Mouse (Mus musculus) midbrain, embryonic 10.5 days (tissue): Measurements from ENCODE around the gene Gpr82. TPM values are rescaled to one million over a fixed set of nuclear protein-coding genes. Genes with fewer than 3 reads are reported as not detected.

Experiments
- DNase-seq: peaks from one replicate; pipeline ENCODE4 v3.0.0-alpha.2; 2017; ENCODE audit warnings: low spot score
- H3K27ac ChIP-seq: fragments of 300-500 bp; sonication (generic); replicated peaks from 2 replicates; pipeline ENCODE4 v1.5.1; 2016; ENCODE audit warnings: mild to moderate bottlenecking
- H3K27me3 ChIP-seq: fragments of 300-500 bp; sonication (generic); 2 replicates; pipeline ENCODE4 v1.6.1; 2016; ENCODE audit warnings: low read depth, mild to moderate bottlenecking; ENCODE audit not compliant: poor library complexity, severe bottlenecking
- H3K36me3 ChIP-seq: fragments of 300-500 bp; sonication (generic); 2 replicates; pipeline ENCODE4 v1.6.1; 2016; ENCODE audit warnings: mild to moderate bottlenecking, moderate library complexity
- H3K4me1 ChIP-seq: fragments of 300-500 bp; sonication (generic); 2 replicates; pipeline ENCODE4 v1.6.1; 2016
- H3K4me3 ChIP-seq: fragments of 300-500 bp; sonication (generic); 2 replicates; pipeline ENCODE4 v1.5.1; 2016; ENCODE audit warnings: mild to moderate bottlenecking, moderate library complexity
- H3K9me3 ChIP-seq: fragments of 300-500 bp; sonication (generic); replicated peaks from 2 replicates; pipeline ENCODE4 v1.6.1; 2016; ENCODE audit warnings: mild to moderate bottlenecking
- WGBS: fragments of 180-500 bp; shearing (Covaris S2); methylation state at CpG from one replicate; pipeline ENCODE4 v1.1.7; 2016; 5-methylcytosine and 5-hydroxymethylcytosine counted together
- polyA plus RNA-seq: library from polyadenylated mRNA; unstranded; fragments of >200 nt; fragmentation: Nextera tagmentation; extraction: Ambion mirVana; gene quantifications from 2 replicates; pipeline ENCODE4 v1.2.1, GENCODE M21; 2016

Gpr82 gene
- polyA plus RNA-seq, 1 experiment from 2014 or later: 0.31 TPM

DNA sequence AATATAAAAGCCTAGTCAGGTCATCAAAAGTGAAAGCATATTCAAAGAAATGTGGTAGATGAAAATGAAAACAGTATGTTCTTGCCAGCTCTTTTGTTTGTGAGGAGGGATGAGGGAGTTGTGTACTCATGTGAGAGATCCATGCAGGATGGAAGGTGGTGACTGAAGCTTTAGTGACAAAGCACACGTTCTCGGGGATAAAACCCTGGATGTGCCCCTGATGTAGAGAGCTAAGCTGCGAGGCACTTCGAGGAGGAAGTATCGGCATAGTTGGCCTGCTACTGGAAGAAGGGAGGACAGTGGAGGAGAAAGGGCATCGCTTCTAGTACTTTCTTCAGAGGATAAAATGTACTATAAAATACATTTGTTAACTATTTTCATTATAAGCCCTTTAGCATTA, 5.3 kb upstream of the Gpr82 start:
- H3K36me3 ChIP-seq: no peaks in the 10 kb centered on the region
- DNase-seq: no peak
- WGBS: 89% methylated on average over 6 of the region's 6 CpGs
- H3K27me3 ChIP-seq: peaks cover 14% of the 10 kb centered on the region; the same call in 1 of the 2 replicates
- H3K27ac ChIP-seq: no peak overlapping the region
- no peaks in the 10 kb centered on the region for H3K4me1 ChIP-seq
- no peaks in the 10 kb centered on the region for H3K9me3 ChIP-seq
- no peak overlapping the region for H3K4me3 ChIP-seq

DNA sequence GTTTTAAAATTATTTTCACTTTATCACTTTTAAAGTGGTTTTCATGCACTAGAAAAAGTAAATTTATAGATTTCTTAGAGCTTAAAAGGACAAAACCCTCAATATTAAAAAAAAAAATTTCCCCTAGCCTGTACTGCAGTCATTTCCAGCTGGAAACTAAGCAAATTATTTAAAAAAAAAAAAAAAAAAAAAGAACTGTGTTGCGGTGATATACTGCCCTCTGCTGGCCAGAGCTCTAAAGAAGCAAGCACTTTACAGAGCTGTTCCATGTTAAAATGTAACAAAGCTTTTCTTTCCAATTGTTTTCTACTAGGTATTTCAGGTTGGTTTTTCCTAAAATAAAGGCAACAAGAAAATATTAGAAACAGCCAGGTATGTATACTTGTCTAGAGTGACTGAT, 4.4 kb upstream of the Gpr82 start:
- Histone ChIP-seq H3K4me3 (no peak overlapping the region), H3K4me1 (no peaks in the 10 kb centered on the region), H3K36me3 (no peaks in the 10 kb centered on the region), H3K27ac (no peak overlapping the region), H3K9me3 (no peaks in the 10 kb centered on the region), H3K27me3 (peaks cover 14% of the 10 kb centered on the region; the same call in 1 of the 2 replicates)
- DNase-seq: no peak
- 8% methylated on average over 1 of the region's 1 CpGs for WGBS

DNA sequence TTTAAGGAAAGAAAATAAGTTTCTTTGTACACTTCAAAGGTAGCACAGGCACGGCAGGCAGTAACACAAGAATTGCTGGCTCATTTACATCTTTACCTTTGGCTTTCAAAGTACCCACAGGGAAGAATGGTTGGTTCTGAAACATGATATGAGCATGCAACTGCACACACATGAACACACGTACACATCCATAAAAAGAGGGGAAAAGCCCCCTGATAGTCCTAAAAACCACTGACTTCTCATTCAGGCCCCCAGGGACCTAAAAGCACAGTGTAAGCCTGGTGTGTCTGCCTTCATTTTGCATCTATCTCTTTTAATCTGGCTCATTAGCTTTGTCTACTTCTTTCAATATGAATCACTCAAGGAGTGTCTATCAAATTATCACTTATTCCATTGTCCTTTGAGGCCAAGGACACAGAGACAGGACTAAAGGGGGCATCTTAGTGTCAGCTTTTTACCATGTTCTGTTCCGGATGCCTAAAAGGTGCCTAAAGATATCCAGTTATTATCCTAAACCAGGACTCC, 2.5 kb upstream of the Gpr82 start:
- 79% methylated on average over 3 of the region's 3 CpGs for WGBS
- Histone ChIP-seq H3K27me3 (peaks cover 7% of the 10 kb centered on the region; the same call in 1 of the 2 replicates), H3K4me3 (no peak overlapping the region), H3K4me1 (no peaks in the 10 kb centered on the region), H3K27ac (no peak overlapping the region), H3K36me3 (no peaks in the 10 kb centered on the region), H3K9me3 (no peaks in the 10 kb centered on the region)
- no peak for DNase-seq

DNA sequence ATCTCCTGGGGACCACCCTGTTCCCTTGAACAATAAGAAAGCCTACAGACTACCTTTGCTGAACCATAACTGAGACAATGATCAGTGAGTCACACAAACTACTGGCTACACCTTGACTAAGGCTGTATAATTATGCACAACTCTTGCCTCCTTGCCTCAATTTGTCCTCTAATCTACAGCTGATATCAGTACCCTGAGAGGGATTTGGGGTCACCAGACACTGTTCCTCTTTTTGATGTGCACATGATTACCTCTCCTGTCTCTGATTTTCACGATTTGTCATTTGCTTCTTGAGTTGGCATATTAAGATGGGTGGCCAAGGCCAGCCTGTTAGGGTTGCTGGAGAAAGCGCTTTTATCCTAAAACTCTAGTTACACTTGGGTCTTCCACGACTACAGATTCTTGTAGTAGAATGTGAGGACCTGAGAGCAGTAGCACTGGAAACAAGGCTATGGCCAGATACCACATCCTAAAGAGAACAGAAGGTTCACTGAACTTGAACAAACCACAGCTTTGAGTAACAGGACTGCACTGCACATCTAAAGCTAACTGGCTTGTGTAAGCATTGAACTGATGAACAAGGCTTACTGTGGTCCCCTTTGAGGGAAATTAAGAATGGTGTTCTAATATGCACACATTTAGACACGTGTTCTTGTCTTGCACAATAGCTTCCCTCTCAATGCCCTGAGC, 1.8 kb upstream of the Gpr82 start:
- no peaks in the 10 kb centered on the region for H3K36me3 ChIP-seq
- 78% methylated on average over 4 of the region's 4 CpGs for WGBS
- H3K27me3 ChIP-seq: peaks cover 7% of the 10 kb centered on the region; the same call in 1 of the 2 replicates
- no peak for DNase-seq
- H3K9me3 ChIP-seq: no peaks in the 10 kb centered on the region
- no peaks in the 10 kb centered on the region for H3K4me1 ChIP-seq
- no peak overlapping the region for H3K27ac ChIP-seq
- H3K4me3 ChIP-seq: no peak overlapping the region

DNA sequence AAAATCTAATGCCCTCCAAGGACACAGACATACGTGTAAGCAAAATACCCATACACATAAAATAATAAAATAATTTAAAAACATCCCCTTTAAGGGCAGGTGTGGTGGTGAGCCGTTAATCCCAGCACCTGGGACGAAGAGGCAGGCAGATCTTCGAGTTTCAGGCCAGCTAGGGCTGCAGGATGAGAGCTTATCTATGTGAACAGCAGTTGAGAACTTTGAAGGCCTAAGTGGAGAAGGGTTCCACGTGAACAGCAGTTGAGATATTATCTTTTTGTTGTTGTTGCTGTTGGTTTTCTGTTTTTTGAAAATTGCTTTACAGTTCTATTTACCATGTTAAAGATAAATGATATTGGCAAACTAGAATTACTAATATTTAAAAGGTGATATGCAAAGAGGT, 7.7 kb downstream of the Gpr82 start:
- H3K4me1 ChIP-seq: no peaks in the 10 kb centered on the region
- WGBS: 85% methylated on average over 5 of the region's 5 CpGs
- DNase-seq: no peak
- H3K27me3 ChIP-seq: no peaks in the 10 kb centered on the region; the same call in 1 of the 2 replicates
- H3K9me3 ChIP-seq: no peaks in the 10 kb centered on the region
- no peak overlapping the region for H3K27ac ChIP-seq
- H3K36me3 ChIP-seq: no peaks in the 10 kb centered on the region
- H3K4me3 ChIP-seq: no peak overlapping the region

DNA sequence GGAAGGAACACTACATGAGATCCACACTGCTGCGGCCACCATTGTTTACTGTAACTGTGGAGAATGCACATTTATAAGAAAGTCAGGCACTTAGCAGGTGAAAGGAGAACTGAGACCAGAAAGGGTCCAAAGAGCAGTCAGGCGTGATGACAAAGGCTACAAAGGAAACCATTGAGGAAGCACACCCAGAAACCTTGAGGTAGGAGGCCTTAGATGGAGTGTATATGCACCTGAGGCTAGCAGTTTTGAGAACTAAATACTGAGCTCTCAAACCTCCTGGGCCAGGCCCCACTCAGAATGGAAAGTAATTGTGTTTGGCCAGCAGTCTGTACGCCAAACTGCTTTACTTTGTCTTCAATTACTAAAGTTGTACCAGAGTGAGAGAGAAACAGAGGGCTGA, 9.2 kb downstream of the Gpr82 start:
- Histone ChIP-seq H3K36me3 (no peaks in the 10 kb centered on the region), H3K4me1 (no peaks in the 10 kb centered on the region), H3K27me3 (no peaks in the 10 kb centered on the region; the same call in 1 of the 2 replicates), H3K4me3 (no peak overlapping the region), H3K9me3 (no peaks in the 10 kb centered on the region), H3K27ac (no peak overlapping the region)
- 75% methylated on average over 3 of the region's 3 CpGs for WGBS
- no peak for DNase-seq

DNA sequence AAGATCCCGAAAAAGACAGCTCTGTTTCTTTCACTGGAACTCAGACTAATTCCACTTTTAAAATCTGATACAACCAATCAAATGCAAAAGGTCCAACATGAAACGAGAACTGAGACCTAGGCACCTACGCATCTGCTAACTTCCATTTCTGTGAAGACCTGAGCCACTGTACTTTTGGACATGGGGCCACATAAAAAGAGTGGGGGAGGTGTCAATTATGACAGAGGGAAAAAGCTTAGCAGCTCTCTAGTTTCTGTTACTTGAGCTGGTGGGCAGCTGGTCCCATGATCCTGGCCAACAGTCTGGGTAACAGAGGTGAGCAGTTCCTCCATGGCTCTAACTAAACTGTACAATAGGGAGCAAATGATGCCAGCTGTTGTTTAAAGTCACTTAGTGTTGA, 11.8 kb downstream of the Gpr82 start:
- 91% methylated on average over 3 of the region's 3 CpGs for WGBS
- H3K36me3 ChIP-seq: no peaks in the 10 kb centered on the region
- H3K9me3 ChIP-seq: no peaks in the 10 kb centered on the region
- H3K4me3 ChIP-seq: no peak overlapping the region
- H3K27me3 ChIP-seq: no peaks in the 10 kb centered on the region
- no peaks in the 10 kb centered on the region for H3K4me1 ChIP-seq
- DNase-seq: no peak
- H3K27ac ChIP-seq: no peak overlapping the region

DNA sequence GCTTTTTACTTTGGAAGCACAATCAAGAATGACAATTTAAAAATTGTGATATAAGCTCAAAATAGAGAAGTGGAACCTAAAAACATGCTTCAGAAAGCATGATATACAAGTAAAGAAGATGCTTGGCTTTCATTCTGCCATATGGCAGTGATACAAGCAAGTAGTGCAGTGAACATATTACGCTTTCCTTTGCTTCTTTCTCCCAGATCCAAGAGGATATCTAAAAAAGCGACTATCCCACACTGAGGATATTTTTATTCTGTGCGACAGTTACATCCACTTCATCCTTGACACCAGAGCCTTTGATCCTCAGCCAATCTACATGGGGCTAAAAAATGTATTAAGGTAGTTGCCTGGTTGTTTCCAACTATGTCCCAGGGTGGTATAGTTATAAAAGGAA, 20.6 kb downstream of the Gpr82 start:
- H3K9me3 ChIP-seq: no peaks in the 10 kb centered on the region
- H3K4me3 ChIP-seq: no peak overlapping the region
- no peak for DNase-seq
- H3K36me3 ChIP-seq: no peaks in the 10 kb centered on the region
- WGBS: 93% methylated on average over 3 of the region's 3 CpGs
- no peaks in the 10 kb centered on the region for H3K27me3 ChIP-seq
- no peaks in the 10 kb centered on the region for H3K4me1 ChIP-seq
- no peak overlapping the region for H3K27ac ChIP-seq

DNA sequence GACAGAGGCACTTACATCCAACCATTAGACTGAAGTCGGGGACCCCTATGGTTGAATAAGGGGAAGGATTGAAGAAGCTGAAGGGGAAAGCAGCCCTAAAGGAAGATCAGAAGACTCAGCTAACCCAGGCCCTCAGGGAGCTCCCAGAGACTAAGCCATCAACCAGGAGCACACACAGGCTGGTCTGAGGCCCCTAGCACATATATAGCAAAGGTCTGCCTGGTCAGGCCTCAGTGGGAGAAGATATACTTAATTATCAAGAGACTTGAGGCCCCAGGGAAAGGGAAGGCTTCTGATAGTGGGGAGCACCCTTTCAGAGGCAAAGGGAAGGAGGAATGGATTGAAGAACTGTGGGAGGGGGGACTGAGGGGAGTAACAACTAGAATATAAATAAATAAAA, 25.4 kb downstream of the Gpr82 start:
- H3K27ac ChIP-seq: no peak overlapping the region
- no peaks in the 10 kb centered on the region for H3K9me3 ChIP-seq
- DNase-seq: no peak
- H3K27me3 ChIP-seq: no peaks in the 10 kb centered on the region; the same call in 1 of the 2 replicates
- H3K36me3 ChIP-seq: no peaks in the 10 kb centered on the region
- 83% methylated on average over 1 of the region's 1 CpGs for WGBS
- no peak overlapping the region for H3K4me3 ChIP-seq
- 0 out of 2 replicates have a peak, but pooled peaks cover 4% of the 10 kb centered on the region for H3K4me1 ChIP-seq

DNA sequence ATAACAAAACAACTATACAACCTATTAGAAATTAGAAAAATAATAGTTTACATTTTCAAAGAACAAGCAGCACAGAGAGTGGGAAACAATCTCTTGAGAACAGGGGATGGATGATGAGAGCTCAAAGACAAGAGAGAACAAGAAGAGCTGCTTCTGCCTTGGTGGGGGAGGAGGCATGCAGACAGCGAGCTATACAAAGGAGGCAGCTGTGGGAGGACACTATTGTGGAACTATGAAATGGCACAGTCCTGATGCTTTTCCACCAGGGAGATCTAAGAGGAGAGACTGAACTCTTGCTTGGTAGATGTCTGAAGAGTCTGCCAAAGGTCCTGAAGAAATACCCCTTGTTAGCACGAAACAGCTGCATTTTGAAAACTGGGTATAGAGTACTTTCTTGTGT, 27.2 kb downstream of the Gpr82 start:
- H3K27me3 ChIP-seq: no peaks in the 10 kb centered on the region; the same call in 1 of the 2 replicates
- DNase-seq: no peak
- 0 out of 2 replicates have a peak, but pooled peaks cover 4% of the 10 kb centered on the region for H3K4me1 ChIP-seq
- H3K36me3 ChIP-seq: no peaks in the 10 kb centered on the region
- no peak overlapping the region for H3K27ac ChIP-seq
- no peaks in the 10 kb centered on the region for H3K9me3 ChIP-seq
- H3K4me3 ChIP-seq: no peak overlapping the region
- 63% methylated on average over 2 of the region's 2 CpGs for WGBS

DNA sequence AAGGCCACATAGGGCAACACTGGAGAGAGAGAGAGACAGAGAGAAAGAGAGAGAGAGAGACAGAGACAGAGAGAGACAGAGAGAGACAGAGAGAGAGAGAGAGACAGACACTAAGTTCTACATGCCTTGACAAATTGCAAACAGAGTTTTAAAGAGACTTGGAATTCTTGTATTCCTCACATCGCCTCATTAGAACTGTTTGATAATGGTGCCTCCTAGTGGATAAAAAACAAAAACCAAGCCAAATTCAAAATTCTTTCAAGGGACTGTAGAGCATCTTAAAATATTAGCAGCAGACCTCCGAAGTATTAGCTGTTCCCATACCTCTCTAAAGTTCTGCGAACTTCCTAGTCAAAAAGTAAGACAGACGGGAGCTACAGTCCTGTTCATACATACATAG, 30.7 kb downstream of the Gpr82 start:
- H3K27ac ChIP-seq: no peak overlapping the region
- H3K4me3 ChIP-seq: no peak overlapping the region
- 0 out of 2 replicates have a peak, but pooled peaks cover 4% of the 10 kb centered on the region for H3K4me1 ChIP-seq
- 88% methylated on average over 4 of the region's 4 CpGs for WGBS
- H3K27me3 ChIP-seq: no peaks in the 10 kb centered on the region; the same call in 1 of the 2 replicates
- no peaks in the 10 kb centered on the region for H3K9me3 ChIP-seq
- H3K36me3 ChIP-seq: no peaks in the 10 kb centered on the region
- no peak for DNase-seq

DNA sequence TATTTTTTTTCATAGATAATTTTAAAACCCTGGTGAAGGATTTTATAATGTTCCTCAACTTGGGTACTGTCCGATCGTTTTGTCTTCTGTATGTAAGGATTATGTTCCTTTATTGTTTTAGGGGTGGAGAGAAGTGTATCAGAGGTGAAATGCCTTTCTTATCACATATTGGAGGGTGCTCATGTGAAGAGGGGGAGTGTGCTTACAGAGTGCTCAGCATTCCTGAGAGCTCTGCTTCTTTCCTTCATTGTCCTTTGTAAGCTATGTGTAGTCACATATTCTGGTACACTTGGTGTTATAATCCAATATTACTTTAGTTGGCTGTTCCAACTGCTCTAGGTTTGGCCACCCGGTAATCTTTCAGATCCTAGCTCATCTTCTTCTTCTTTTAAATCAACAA, 39.5 kb downstream of the Gpr82 start:
- WGBS: 98% methylated on average over 3 of the region's 3 CpGs
- Histone ChIP-seq H3K9me3 (no peaks in the 10 kb centered on the region), H3K4me3 (no peak overlapping the region), H3K4me1 (no peaks in the 10 kb centered on the region), H3K36me3 (no peaks in the 10 kb centered on the region), H3K27me3 (no peaks in the 10 kb centered on the region), H3K27ac (no peak overlapping the region)
- DNase-seq: no peak

DNA sequence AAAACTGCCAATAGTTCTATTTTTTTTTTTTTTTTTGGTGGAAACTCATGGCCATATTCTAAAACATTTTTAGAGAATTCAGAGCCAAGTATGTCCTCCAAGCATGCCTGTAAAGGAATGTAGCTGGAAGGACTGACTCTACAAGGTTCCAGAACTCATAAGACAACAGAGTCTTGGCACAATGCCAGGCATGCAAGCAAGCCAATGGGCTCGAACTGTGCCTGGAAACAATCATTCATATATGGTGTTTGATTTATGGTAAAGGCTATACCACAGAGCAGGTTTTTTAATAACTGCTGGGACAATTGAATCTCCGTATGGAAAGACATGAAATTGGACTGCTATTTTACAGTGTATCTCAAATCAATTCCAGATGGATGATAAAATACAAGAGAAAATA, 43.9 kb downstream of the Gpr82 start:
- DNase-seq: no peak
- Histone ChIP-seq H3K27me3 (no peaks in the 10 kb centered on the region), H3K4me3 (no peak overlapping the region), H3K36me3 (no peaks in the 10 kb centered on the region), H3K27ac (no peak overlapping the region), H3K9me3 (no peaks in the 10 kb centered on the region), H3K4me1 (no peaks in the 10 kb centered on the region)
- 84% methylated on average over 2 of the region's 2 CpGs for WGBS
